Mouse (Mus musculus): ENCODE data around the gene Bcl2l1. TPM values are rescaled to one million over a fixed set of nuclear protein-coding genes. Genes with fewer than 3 reads are reported as not detected.

Gene Bcl2l1
- polyA plus RNA-seq, 1 experiment from 2014 or later = 186 TPM

DNA sequence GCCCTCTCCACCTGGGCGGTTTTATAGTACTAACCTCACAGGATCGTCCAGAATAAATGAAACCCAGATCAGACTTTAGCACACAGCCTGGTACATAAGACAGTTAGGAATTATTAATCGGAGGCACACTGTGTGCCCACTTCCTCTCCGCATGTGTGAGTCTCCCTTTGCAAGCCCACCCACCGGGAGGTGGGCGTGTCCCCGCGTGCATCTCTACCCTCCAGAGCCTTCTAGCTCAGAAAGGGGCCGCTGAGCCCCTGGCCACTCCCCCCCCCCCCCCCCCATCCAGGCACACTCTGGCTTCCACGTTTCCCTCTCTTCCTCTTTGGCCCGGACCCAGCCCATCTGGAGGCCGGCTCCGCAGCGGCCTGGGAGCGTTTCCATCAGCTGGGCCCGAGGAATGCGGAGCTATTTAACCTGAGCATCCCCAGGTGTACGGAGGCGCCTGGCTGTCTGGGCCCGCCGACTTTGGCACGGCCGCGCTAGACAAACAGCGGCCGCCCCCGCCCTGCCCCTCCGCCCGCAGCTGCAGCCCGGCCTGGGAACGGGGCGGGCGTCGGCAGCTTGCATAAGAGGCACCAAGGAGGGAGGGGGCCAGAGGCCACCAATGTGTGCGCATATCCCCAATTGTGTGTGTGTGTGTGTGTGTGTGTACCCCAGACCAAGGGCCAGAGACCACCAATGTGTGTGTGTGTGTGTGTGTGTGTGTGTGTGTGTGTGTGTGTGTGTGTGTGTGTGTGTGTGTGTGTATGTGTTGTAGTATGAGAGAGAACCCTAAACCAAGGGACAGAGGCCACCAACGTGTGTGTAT is 92.3 kb downstream of the Bcl2l1 start:
- Histone ChIP-seq H3K4me3 (ENCODE audit: low read depth, low read length) (peak overlapping the region; percentile 43), H3K4me2 (ENCODE audit: low read length) (peak overlapping the region; percentile 90), H3K36me3 (ENCODE audit: control insufficient read depth, insufficient read depth, low read length) (no peaks in the 10 kb centered on the region), H3K27me3 (ENCODE audit: control insufficient read depth, insufficient read depth, low read depth, low read length) (no peaks in the 10 kb centered on the region; the same call in 1 of the 2 replicates), H3K27ac (ENCODE audit: low read length) (peak overlapping the region; percentile 37; the same call in 1 of the 2 replicates), H3K9me3 (replicated peaks; ENCODE audit: control insufficient read depth, low read length, poor library complexity, severe bottlenecking) (no peaks in the 10 kb centered on the region), H3K9ac (ENCODE audit: low read depth, low read length) (peak overlapping the region; percentile 71), H3K4me1 (ENCODE audit: control insufficient read depth, insufficient read depth, low read length) (peaks cover 37% of the 10 kb centered on the region)
- ATAC-seq = peak; percentile 14; the same call in 1 of the 2 replicates
- WGBS = 1% methylated on average over 34 of the region's 36 CpGs

DNA sequence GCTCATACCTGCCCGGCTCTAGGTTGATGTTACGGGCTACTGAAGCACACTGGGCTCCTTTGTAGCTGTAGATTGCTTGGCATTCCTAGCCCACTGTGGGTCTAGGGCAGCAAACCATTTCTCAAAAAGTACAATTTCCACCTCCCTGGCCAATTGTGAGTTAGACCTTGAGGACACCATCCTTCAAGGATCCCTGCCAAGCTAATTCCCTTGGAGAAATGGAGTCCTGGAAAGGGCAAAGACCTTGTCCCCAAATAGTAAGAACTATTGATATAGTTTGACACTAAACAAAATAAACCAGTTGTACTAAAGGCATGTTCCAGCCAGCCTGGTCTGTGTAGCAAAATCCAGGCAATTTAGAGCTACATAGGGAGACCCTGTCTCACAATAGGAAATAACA is 93.2 kb downstream of the Bcl2l1 start:
- Histone ChIP-seq H3K27ac (ENCODE audit: low read length) (peak overlapping the region; percentile 54), H3K9ac (ENCODE audit: low read depth, low read length) (no peak overlapping the region), H3K4me2 (ENCODE audit: low read length) (peak overlapping the region; percentile 75), H3K4me3 (ENCODE audit: low read depth, low read length) (peak overlapping the region; percentile 41; the same call in 1 of the 2 replicates), H3K9me3 (replicated peaks; ENCODE audit: control insufficient read depth, low read length, poor library complexity, severe bottlenecking) (no peaks in the 10 kb centered on the region), H3K36me3 (ENCODE audit: control insufficient read depth, insufficient read depth, low read length) (no peaks in the 10 kb centered on the region), H3K27me3 (ENCODE audit: control insufficient read depth, insufficient read depth, low read depth, low read length) (no peaks in the 10 kb centered on the region; the same call in 1 of the 2 replicates), H3K4me1 (ENCODE audit: control insufficient read depth, insufficient read depth, low read length) (peaks cover 37% of the 10 kb centered on the region)
- no peak for ATAC-seq
- WGBS = 45% methylated on average over 2 of the region's 2 CpGs

GRCm38 (mm10) chr2:152737306-152738221 is 94.0 kb downstream of the Bcl2l1 start:
- 15% methylated on average over 10 of the region's 10 CpGs for WGBS
- Histone ChIP-seq H3K9ac (ENCODE audit: low read depth, low read length) (peak overlapping the region; percentile 4), H3K4me1 (ENCODE audit: control insufficient read depth, insufficient read depth, low read length) (peaks cover 37% of the 10 kb centered on the region), H3K36me3 (ENCODE audit: control insufficient read depth, insufficient read depth, low read length) (no peaks in the 10 kb centered on the region), H3K9me3 (replicated peaks; ENCODE audit: control insufficient read depth, low read length, poor library complexity, severe bottlenecking) (no peaks in the 10 kb centered on the region), H3K27me3 (ENCODE audit: control insufficient read depth, insufficient read depth, low read depth, low read length) (no peaks in the 10 kb centered on the region; the same call in 1 of the 2 replicates), H3K4me3 (ENCODE audit: low read depth, low read length) (peak overlapping the region; percentile 41), H3K27ac (ENCODE audit: low read length) (peak overlapping the region; percentile 54), H3K4me2 (ENCODE audit: low read length) (peak overlapping the region; percentile 75)
- ATAC-seq = no peak

DNA sequence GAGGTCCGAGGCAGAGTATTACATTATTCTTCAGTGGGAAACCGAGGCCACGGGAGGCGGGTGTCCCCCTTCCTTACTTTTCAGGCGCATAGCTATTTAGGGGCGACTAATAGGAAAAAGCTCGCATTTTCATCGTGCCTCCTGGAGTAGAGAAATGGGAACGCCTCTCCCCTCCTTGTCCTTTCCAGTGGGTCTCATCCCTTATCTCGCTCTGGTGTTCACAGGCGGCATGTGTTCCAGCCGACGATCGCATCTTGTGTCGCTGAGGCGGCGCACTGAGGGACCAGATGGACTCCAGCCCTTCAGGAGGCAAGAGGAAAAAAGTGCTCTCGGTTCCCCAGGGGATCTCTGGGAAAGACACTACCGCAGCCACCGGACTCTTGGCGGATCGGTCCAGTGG is 94.8 kb downstream of the Bcl2l1 start:
- under 1% methylated on average over 22 of the region's 22 CpGs for WGBS
- H3K27ac ChIP-seq (ENCODE audit: low read length) = peak overlapping the region; percentile 55
- peaks cover 33% of the 10 kb centered on the region for H3K4me1 ChIP-seq (ENCODE audit: control insufficient read depth, insufficient read depth, low read length)
- H3K4me2 ChIP-seq (ENCODE audit: low read length) = peak overlapping the region; percentile 75
- H3K9me3 ChIP-seq (replicated peaks; ENCODE audit: control insufficient read depth, low read length, poor library complexity, severe bottlenecking) = no peaks in the 10 kb centered on the region
- H3K36me3 ChIP-seq (ENCODE audit: control insufficient read depth, insufficient read depth, low read length) = no peaks in the 10 kb centered on the region
- ATAC-seq = no peak
- peak overlapping the region; percentile 53 for H3K9ac ChIP-seq (ENCODE audit: low read depth, low read length)
- peak overlapping the region; percentile 41 for H3K4me3 ChIP-seq (ENCODE audit: low read depth, low read length)
- no peaks in the 10 kb centered on the region; the same call in 1 of the 2 replicates for H3K27me3 ChIP-seq (ENCODE audit: control insufficient read depth, insufficient read depth, low read depth, low read length)

DNA sequence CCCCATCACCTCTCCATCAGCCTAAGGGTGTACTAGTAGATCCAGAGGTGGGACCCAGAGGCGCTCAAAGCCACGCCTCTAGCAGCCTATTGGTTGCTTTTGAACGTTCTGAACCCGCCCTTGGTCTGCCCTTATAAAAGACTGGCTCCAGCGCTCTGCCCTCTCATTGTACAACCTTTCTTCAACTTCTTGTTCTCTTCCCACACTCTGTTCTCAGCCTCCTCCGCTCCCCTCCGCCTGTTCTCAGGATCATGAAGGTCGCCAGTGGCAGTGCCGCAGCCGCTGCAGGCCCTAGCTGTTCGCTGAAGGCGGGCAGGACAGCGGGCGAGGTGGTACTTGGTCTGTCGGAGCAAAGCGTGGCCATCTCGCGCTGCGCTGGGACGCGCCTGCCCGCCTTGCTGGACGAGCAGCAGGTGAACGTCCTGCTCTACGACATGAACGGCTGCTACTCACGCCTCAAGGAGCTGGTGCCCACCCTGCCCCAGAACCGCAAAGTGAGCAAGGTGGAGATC is 95.4 kb downstream of the Bcl2l1 start, which contains the start of gene Id1:
Gene Id1 (plus strand): TSS at position 162 of the 512 bp plus-strand sequence.
- ATAC-seq = peak; percentile 66
- Histone ChIP-seq H3K27ac (ENCODE audit: low read length) (peak within 1 kb of the TSS; percentile 71), H3K4me2 (ENCODE audit: low read length) (peak within 1 kb of the TSS; percentile 75), H3K9me3 (replicated peaks; ENCODE audit: control insufficient read depth, low read length, poor library complexity, severe bottlenecking) (no peaks in the 10 kb centered on the region), H3K9ac (ENCODE audit: low read depth, low read length) (peak within 1 kb of the TSS; percentile 53), H3K4me1 (ENCODE audit: control insufficient read depth, insufficient read depth, low read length) (peaks cover 30% of the 10 kb centered on the region), H3K36me3 (ENCODE audit: control insufficient read depth, insufficient read depth, low read length) (no peaks in the 10 kb centered on the region), H3K27me3 (ENCODE audit: control insufficient read depth, insufficient read depth, low read depth, low read length) (no peaks in the 10 kb centered on the region; the same call in 1 of the 2 replicates), H3K4me3 (ENCODE audit: low read depth, low read length) (peak within 1 kb of the TSS; percentile 41)
- 0% methylated on average over 28 of the region's 28 CpGs for WGBS

DNA sequence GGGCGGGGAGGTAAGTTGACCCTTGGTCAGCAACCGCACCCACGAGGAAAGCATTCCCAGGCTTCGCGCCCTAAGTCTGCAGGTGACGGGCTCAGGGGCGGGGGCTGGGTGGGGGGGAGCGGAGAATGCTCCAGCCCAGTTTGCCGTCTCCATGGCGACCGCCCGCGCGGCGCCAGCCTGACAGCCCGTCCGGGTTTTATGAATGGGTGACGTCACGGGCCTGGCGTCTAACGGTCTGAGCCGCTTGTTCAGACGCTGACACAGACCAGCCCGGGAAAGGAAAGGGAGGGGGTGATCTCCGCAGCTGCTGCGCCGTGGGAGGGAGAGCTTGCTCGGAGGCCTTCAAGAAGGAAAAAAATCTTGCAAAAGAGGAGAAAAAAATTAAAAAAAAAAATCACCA is 96.5 kb downstream of the Bcl2l1 start:
- Histone ChIP-seq H3K4me2 (ENCODE audit: low read length) (peak overlapping the region; percentile 75), H3K4me1 (ENCODE audit: control insufficient read depth, insufficient read depth, low read length) (peaks cover 30% of the 10 kb centered on the region), H3K9me3 (replicated peaks; ENCODE audit: control insufficient read depth, low read length, poor library complexity, severe bottlenecking) (no peaks in the 10 kb centered on the region), H3K4me3 (ENCODE audit: low read depth, low read length) (peak overlapping the region; percentile 41), H3K36me3 (ENCODE audit: control insufficient read depth, insufficient read depth, low read length) (no peaks in the 10 kb centered on the region), H3K27ac (ENCODE audit: low read length) (peak overlapping the region; percentile 12; the same call in 1 of the 2 replicates), H3K27me3 (ENCODE audit: control insufficient read depth, insufficient read depth, low read depth, low read length) (no peaks in the 10 kb centered on the region; the same call in 1 of the 2 replicates), H3K9ac (ENCODE audit: low read depth, low read length) (peak overlapping the region; percentile 52)
- WGBS = 0% methylated on average over 28 of the region's 28 CpGs
- peak; percentile 93 for ATAC-seq

GRCm38 (mm10) chr2:152734501-152734900 is 97.0 kb downstream of the Bcl2l1 start:
- Histone ChIP-seq H3K27me3 (ENCODE audit: control insufficient read depth, insufficient read depth, low read depth, low read length) (no peaks in the 10 kb centered on the region; the same call in 1 of the 2 replicates), H3K4me3 (ENCODE audit: low read depth, low read length) (peak overlapping the region; percentile 41), H3K27ac (ENCODE audit: low read length) (peak overlapping the region; percentile 12; the same call in 1 of the 2 replicates), H3K9ac (ENCODE audit: low read depth, low read length) (peak overlapping the region; percentile 52), H3K4me1 (ENCODE audit: control insufficient read depth, insufficient read depth, low read length) (peaks cover 30% of the 10 kb centered on the region), H3K36me3 (ENCODE audit: control insufficient read depth, insufficient read depth, low read length) (no peaks in the 10 kb centered on the region), H3K4me2 (ENCODE audit: low read length) (peak overlapping the region; percentile 75), H3K9me3 (replicated peaks; ENCODE audit: control insufficient read depth, low read length, poor library complexity, severe bottlenecking) (no peaks in the 10 kb centered on the region)
- peak; percentile 49 for ATAC-seq
- 12% methylated on average over 10 of the region's 10 CpGs for WGBS

- Histone ChIP-seq H3K4me2 (ENCODE audit: low read length) (no peak overlapping the region), H3K9me3 (replicated peaks; ENCODE audit: control insufficient read depth, low read length, poor library complexity, severe bottlenecking) (no peaks in the 10 kb centered on the region), H3K27me3 (ENCODE audit: control insufficient read depth, insufficient read depth, low read depth, low read length) (no peaks in the 10 kb centered on the region; the same call in 1 of the 2 replicates), H3K4me1 (ENCODE audit: control insufficient read depth, insufficient read depth, low read length) (peaks cover 25% of the 10 kb centered on the region), H3K27ac (ENCODE audit: low read length) (no peak overlapping the region), H3K4me3 (ENCODE audit: low read depth, low read length) (no peak overlapping the region), H3K36me3 (ENCODE audit: control insufficient read depth, insufficient read depth, low read length) (no peaks in the 10 kb centered on the region), H3K9ac (ENCODE audit: low read depth, low read length) (no peak overlapping the region)
- 83% methylated on average over 2 of the region's 2 CpGs for WGBS
- no peak for ATAC-seq
Observed at GRCm38 (mm10) chr2:152733201-152733600, 98.3 kb downstream of the Bcl2l1 start.
